Mouse (Mus musculus): Measurements from ENCODE around the gene Gnb2. TPM values are rescaled to one million over a fixed set of nuclear protein-coding genes. Genes with fewer than 3 reads are reported as not detected.

Gene Gnb2
- polyA plus RNA-seq, 1 experiment from 2014 or later, result 165 TPM

DNA sequence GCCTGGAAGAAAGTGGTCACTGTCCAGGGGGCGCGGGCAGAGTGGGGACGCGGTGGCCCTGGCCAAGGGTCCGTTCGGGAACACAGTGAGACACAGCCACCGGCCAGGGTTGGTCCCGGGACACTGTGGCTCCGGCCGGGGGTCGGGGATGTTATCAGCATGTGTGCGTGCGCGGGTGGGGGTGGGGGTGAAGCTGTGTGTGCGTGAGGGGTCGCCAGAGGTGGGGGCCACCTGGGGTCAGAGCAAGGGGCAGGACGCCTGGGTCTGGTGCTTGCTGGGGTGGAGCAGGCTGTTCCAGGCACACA, 47.5 kb downstream of the Gnb2 start:
- Histone ChIP-seq H3K4me2 (ENCODE audit: low read depth, low read length) (peak overlapping the region; percentile 68), H3K9ac (replicated peaks) (0 out of 2 replicates have a peak overlapping the region, but pooled peaks have one; percentile 23), H3K36me3 (replicated peaks; ENCODE audit: insufficient read depth, low read length) (no peaks in the 10 kb centered on the region), H3K4me1 (ENCODE audit: insufficient read depth) (no peaks in the 10 kb centered on the region; the same call in 1 of the 2 replicates), H3K27ac (ENCODE audit: low read depth) (no peak overlapping the region), H3K9me3 (ENCODE audit: low read length) (no peaks in the 10 kb centered on the region), H3K27me3 (ENCODE audit: insufficient read depth, low read length) (0 out of 2 replicates have a peak, but pooled peaks cover 13% of the 10 kb centered on the region), H3K4me3 (ENCODE audit: low read depth, low read length) (peak overlapping the region; percentile 44)
- 10% methylated on average over 17 of the region's 17 CpGs for WGBS (ENCODE audit: insufficient replicate concordance)
- no peak for ATAC-seq
- DNase-seq, result peak; percentile 15
- TF ChIP-seq EP300 (IDR thresholded peaks at IDR 0.05; ENCODE audit: low read depth), result no peak
- no peak for TF ChIP-seq CTCF (IDR thresholded peaks at IDR 0.05; ENCODE audit: low read depth)

DNA sequence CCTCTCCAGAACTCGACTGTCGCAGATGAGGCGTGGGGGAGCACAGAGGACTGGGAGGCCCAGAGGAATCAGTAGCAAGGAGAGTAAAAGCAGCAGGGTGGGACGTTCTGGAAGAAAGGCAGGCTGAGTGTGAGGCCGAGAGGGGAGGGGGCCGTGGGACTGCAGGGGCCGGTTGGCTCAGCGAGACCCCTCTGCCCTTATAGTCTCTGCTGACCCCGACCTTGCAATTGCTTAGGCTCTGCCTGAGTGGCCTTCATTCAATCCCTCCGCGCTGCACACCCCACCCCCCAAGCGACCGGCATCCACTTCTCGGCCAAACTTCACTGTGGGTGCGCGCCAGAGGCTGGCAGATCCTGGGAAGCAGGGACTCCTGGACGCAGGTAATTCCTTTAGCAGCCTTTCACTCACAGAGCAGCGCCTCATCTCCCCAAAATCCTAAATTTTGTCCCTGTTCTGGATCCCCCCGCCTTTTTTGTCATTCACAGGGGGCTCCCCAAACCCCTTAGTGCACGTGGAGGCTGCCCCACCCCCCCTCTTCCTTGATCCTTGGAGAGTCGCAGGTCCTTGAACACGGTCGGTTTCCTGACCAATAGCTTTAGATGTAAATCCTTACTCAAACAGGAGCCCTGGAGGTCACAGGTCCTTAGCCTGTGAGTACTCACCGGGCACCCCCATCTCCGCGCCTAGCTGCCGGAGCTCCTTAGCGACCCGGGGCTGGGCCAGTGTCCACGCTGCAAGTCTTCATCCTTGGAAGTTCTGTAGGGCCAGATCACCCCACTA, 48.0 kb downstream of the Gnb2 start:
- Histone ChIP-seq H3K4me3 (ENCODE audit: low read depth, low read length) (peak overlapping the region; percentile 44), H3K36me3 (replicated peaks; ENCODE audit: insufficient read depth, low read length) (no peaks in the 10 kb centered on the region)

DNA sequence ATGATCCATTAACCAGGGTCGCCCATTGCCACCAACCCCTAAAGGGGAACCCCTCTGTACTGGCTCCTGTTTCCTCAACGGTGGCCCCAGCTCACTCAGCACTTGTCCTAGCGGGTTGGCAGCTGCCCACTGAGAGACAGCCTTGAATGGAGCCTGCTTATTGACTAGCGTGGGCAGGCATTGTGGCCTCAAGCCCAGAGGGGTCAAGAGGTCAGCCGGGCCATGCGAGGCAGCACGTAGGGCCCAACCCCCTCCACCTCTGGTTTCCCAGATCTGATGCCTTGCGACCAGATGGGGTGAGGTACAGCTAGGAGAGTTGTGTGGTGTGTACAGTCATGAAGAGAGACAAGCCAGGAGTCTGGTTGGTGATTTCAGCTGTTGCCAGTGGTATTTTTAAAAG, 51.4 kb downstream of the Gnb2 start:
- Histone ChIP-seq H3K27ac (ENCODE audit: low read depth) (peak overlapping the region; percentile 50), H3K4me3 (ENCODE audit: low read depth, low read length) (no peak overlapping the region), H3K9ac (replicated peaks) (no peak overlapping the region), H3K9me3 (ENCODE audit: low read length) (no peaks in the 10 kb centered on the region), H3K4me1 (ENCODE audit: insufficient read depth) (no peaks in the 10 kb centered on the region; the same call in 1 of the 2 replicates), H3K4me2 (ENCODE audit: low read depth, low read length) (no peak overlapping the region), H3K36me3 (replicated peaks; ENCODE audit: insufficient read depth, low read length) (no peaks in the 10 kb centered on the region), H3K27me3 (ENCODE audit: insufficient read depth, low read length) (0 out of 2 replicates have a peak, but pooled peaks cover 13% of the 10 kb centered on the region)
- TF ChIP-seq EP300 (IDR thresholded peaks at IDR 0.05; ENCODE audit: low read depth), result no peak
- TF ChIP-seq CTCF (IDR thresholded peaks at IDR 0.05; ENCODE audit: low read depth), result no peak
- DNase-seq (peak; percentile 83), ATAC-seq (peak; percentile 94)
- WGBS (ENCODE audit: insufficient replicate concordance), result 34% methylated on average over 8 of the region's 8 CpGs

More for the DNA sequence above, 48.0 kb downstream of the Gnb2 start:
- Histone ChIP-seq H3K27me3 (ENCODE audit: insufficient read depth, low read length) (0 out of 2 replicates have a peak, but pooled peaks cover 13% of the 10 kb centered on the region), H3K9ac (replicated peaks) (peak overlapping the region; percentile 23; the same call in 1 of the 2 replicates), H3K9me3 (ENCODE audit: low read length) (no peaks in the 10 kb centered on the region), H3K4me2 (ENCODE audit: low read depth, low read length) (peak overlapping the region; percentile 68), H3K4me1 (ENCODE audit: insufficient read depth) (no peaks in the 10 kb centered on the region; the same call in 1 of the 2 replicates), H3K27ac (ENCODE audit: low read depth) (no peak overlapping the region)
- peak; percentile 20 for DNase-seq
- ATAC-seq, result no peak
- WGBS (ENCODE audit: insufficient replicate concordance), result 20% methylated on average over 28 of the region's 30 CpGs
- no peak for TF ChIP-seq CTCF (IDR thresholded peaks at IDR 0.05; ENCODE audit: low read depth)
- no peak for TF ChIP-seq EP300 (IDR thresholded peaks at IDR 0.05; ENCODE audit: low read depth)

DNA sequence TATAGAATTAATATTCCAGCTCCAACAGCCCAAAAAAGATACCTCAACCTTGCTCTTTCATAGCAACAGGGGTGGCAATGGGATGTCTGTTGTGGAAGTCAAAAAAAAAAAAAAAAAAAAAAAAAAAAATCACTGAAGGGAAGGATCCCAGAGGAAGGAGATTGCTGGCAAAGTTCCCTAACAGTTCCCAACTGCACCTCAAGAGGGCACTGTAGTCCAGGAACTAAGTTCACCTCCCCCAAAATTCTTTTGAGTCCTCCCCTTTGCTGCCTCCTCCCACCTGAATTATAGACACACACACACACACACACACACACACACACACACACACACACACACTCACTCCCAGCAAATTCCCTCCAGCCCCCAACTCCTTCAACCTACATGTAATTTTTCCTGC, 52.2 kb downstream of the Gnb2 start:
- Histone ChIP-seq H3K4me1 (ENCODE audit: insufficient read depth) (no peaks in the 10 kb centered on the region; the same call in 1 of the 2 replicates), H3K9ac (replicated peaks) (no peak overlapping the region), H3K9me3 (ENCODE audit: low read length) (no peaks in the 10 kb centered on the region), H3K27ac (ENCODE audit: low read depth) (peak overlapping the region; percentile 50), H3K36me3 (replicated peaks; ENCODE audit: insufficient read depth, low read length) (no peaks in the 10 kb centered on the region), H3K27me3 (ENCODE audit: insufficient read depth, low read length) (0 out of 2 replicates have a peak, but pooled peaks cover 9% of the 10 kb centered on the region), H3K4me3 (ENCODE audit: low read depth, low read length) (no peak overlapping the region), H3K4me2 (ENCODE audit: low read depth, low read length) (peak overlapping the region; percentile 24; the same call in 1 of the 2 replicates)
- ATAC-seq (peak; percentile 27; the same call in 1 of the 2 replicates), DNase-seq (peak; percentile 80)
- TF ChIP-seq CTCF (IDR thresholded peaks at IDR 0.05; ENCODE audit: low read depth), result peak; percentile 78
- TF ChIP-seq EP300 (IDR thresholded peaks at IDR 0.05; ENCODE audit: low read depth), result no peak

Small RNA genes lying within 50 kb of the gene (microRNA-seq; reads per million reads assigned to microRNA genes)
- gene Mir6418, result 1.6 reads per million

Other genes with a start within 250 kb of the Gnb2 start
- 10.3 and 11.1 TPM in 2 replicates for gene Ache, start 246.0 kb downstream of the Gnb2 start, polyA plus RNA-seq (2015; fragmentation: Nextera tagmentation; extraction: Ambion mirVana)
- 9.1 and 9.5 TPM in 2 replicates for gene Ufsp1, start 238.9 kb downstream of the Gnb2 start, polyA plus RNA-seq (2015; fragmentation: Nextera tagmentation; extraction: Ambion mirVana)
- 24.1 and 28.2 TPM in 2 replicates for gene Srrt, start 225.8 kb downstream of the Gnb2 start, polyA plus RNA-seq (2015; fragmentation: Nextera tagmentation; extraction: Ambion mirVana)
- gene Trip6, start 219.1 kb downstream of the Gnb2 start, polyA plus RNA-seq (2015; fragmentation: Nextera tagmentation; extraction: Ambion mirVana), result 7.5 and 9.2 TPM in 2 replicates
- gene Slc12a9, start 199.9 kb downstream of the Gnb2 start, polyA plus RNA-seq (2015; fragmentation: Nextera tagmentation; extraction: Ambion mirVana), result 2.9 and 3.2 TPM in 2 replicates
- 5.7 and 5.9 TPM in 2 replicates for gene Ephb4, start 183.4 kb downstream of the Gnb2 start, polyA plus RNA-seq (2015; fragmentation: Nextera tagmentation; extraction: Ambion mirVana)
- 0.01 and 0.06 TPM in 2 replicates for gene Zan, start 56.4 kb downstream of the Gnb2 start, polyA plus RNA-seq (2015; fragmentation: Nextera tagmentation; extraction: Ambion mirVana)
- 27.5 and 27.7 TPM in 2 replicates for gene Pop7, start 31.0 kb downstream of the Gnb2 start, polyA plus RNA-seq (2015; fragmentation: Nextera tagmentation; extraction: Ambion mirVana)
- 2.8 and 4.0 TPM in 2 replicates for gene Gigyf1, start 15.0 kb downstream of the Gnb2 start, polyA plus RNA-seq (2015; fragmentation: Nextera tagmentation; extraction: Ambion mirVana)
- gene Epo, start 268 bp downstream of the Gnb2 start, polyA plus RNA-seq (2015; fragmentation: Nextera tagmentation; extraction: Ambion mirVana), result 0.13 and 0.26 TPM in 2 replicates
- not detected in 2 replicates for gene Actl6b, start 20.0 kb upstream of the Gnb2 start, polyA plus RNA-seq (2015; fragmentation: Nextera tagmentation; extraction: Ambion mirVana)
- gene Tfr2, start 36.3 kb upstream of the Gnb2 start, polyA plus RNA-seq (2015; fragmentation: Nextera tagmentation; extraction: Ambion mirVana), result 148 and 157 TPM in 2 replicates
- gene Mospd3, start 67.5 kb upstream of the Gnb2 start, polyA plus RNA-seq (2015; fragmentation: Nextera tagmentation; extraction: Ambion mirVana), result 26.2 and 28.3 TPM in 2 replicates
- gene Pcolce, start 80.3 kb upstream of the Gnb2 start, polyA plus RNA-seq (2015; fragmentation: Nextera tagmentation; extraction: Ambion mirVana), result 12.9 and 14.7 TPM in 2 replicates
- gene Fbxo24, start 95.5 kb upstream of the Gnb2 start, polyA plus RNA-seq (2015; fragmentation: Nextera tagmentation; extraction: Ambion mirVana), result not detected in 2 replicates
- 24.1 and 24.3 TPM in 2 replicates for gene Lrch4, start 95.6 kb upstream of the Gnb2 start, polyA plus RNA-seq (2015; fragmentation: Nextera tagmentation; extraction: Ambion mirVana)
- gene Gm20605, start 95.7 kb upstream of the Gnb2 start, polyA plus RNA-seq (2015; fragmentation: Nextera tagmentation; extraction: Ambion mirVana), result 2.4 and 2.6 TPM in 2 replicates
- 3.4 and 4.0 TPM in 2 replicates for gene Sap25, start 107.8 kb upstream of the Gnb2 start, polyA plus RNA-seq (2015; fragmentation: Nextera tagmentation; extraction: Ambion mirVana)
- gene Irs3, start 112.2 kb upstream of the Gnb2 start, polyA plus RNA-seq (2015; fragmentation: Nextera tagmentation; extraction: Ambion mirVana), result 0.11 TPM in 1 of 2 replicates, not detected in the other
- gene Agfg2, start 151.2 kb upstream of the Gnb2 start, polyA plus RNA-seq (2015; fragmentation: Nextera tagmentation; extraction: Ambion mirVana), result 29.5 and 34.1 TPM in 2 replicates
- gene Nyap1, start 208.1 kb upstream of the Gnb2 start, polyA plus RNA-seq (2015; fragmentation: Nextera tagmentation; extraction: Ambion mirVana), result 0.11 and 0.18 TPM in 2 replicates
- gene Tsc22d4, start 212.2 kb upstream of the Gnb2 start, polyA plus RNA-seq (2015; fragmentation: Nextera tagmentation; extraction: Ambion mirVana), result 65.3 and 65.9 TPM in 2 replicates
- 13.4 and 18.1 TPM in 2 replicates for gene Ppp1r35, start 245.3 kb upstream of the Gnb2 start, polyA plus RNA-seq (2015; fragmentation: Nextera tagmentation; extraction: Ambion mirVana)

Measured in liver, postnatal 0 days (tissue).